Mouse (Mus musculus): ENCODE measurements around the gene Ampd2.

DNA sequence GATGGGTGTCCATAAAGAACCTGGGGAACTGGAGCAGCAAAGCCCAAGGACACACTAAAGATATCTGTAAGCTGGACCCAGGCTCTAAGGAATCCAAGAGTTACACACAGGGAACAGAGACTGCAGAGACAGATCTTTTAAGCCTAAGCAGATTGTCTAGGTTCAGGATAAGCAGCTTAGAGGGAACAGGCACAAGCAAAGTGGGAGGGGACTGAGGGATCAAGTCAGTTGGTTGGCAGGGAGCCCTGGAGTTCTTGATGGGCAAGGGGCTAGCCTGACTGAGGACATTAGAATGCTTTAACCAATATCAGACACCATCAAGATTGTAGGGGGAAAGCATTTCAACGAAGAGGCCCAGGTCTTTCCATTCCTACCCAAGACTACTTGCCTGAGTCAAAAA, 7.7 kb upstream of the Ampd2 start:
- no peak for TF ChIP-seq CTCF (conservative IDR thresholded peaks at IDR 0.05 in 1 of 2, IDR thresholded peaks at IDR 0.05 in 1 of 2; ENCODE audit: low read depth in 2 of 2, low read length in 2 of 2)
- TF ChIP-seq SIN3A (IDR thresholded peaks at IDR 0.05; ENCODE audit: low read length): no peak
- TF ChIP-seq JUND (conservative IDR thresholded peaks at IDR 0.05; ENCODE audit: low read depth, low read length): no peak
- TF ChIP-seq EP300 (IDR thresholded peaks at IDR 0.05; ENCODE audit: low read length): no peak
- TF ChIP-seq BHLHE40 (IDR thresholded peaks at IDR 0.05; ENCODE audit: low read depth, low read length): no peak
- no peak for TF ChIP-seq POLR2A (IDR thresholded peaks at IDR 0.05; ENCODE audit: low read depth, low read length)
- no peak for TF ChIP-seq TCF12 (IDR thresholded peaks at IDR 0.05; ENCODE audit: low read depth, low read length)
- no peak for TF ChIP-seq JUN (IDR thresholded peaks at IDR 0.05; ENCODE audit: insufficient read depth, low read depth, low read length)

All from CH12.LX (cell line).